Mouse (Mus musculus) urinary bladder, postnatal 10 days (tissue): Measurements from ENCODE around the gene Bri3bp.
"Not testable (repeated sequence)": the region's sequence is repeated elsewhere in the genome, so short reads cannot be mapped to it uniquely, and the experiment has no call there.

Source experiments
- DNase-seq: peaks from one replicate; pipeline ENCODE4 v3.0.0; 2022; ENCODE audit warnings: low spot score

The Bri3bp gene

DNA sequence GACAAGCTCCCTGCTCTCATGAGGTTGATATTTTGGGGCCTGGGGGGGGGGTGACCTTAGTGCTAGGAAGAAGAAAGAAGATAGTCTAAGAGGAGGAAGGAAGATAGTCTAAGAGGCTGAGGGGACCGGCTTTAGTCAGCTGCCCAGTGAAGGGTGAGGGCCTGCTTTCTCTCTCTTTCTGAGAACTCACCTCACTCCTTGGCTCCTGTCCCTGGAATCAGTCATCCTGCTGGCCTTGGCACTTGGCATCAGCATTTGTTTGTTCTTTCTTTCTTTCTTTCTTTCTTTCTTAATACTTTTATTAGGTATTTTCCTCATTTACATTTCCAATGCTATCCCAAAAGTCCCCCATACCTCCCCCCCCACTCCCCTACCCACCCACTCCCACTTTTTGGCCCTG lies 44.7 kb downstream of the Bri3bp start:
- no peak for DNase-seq

DNA sequence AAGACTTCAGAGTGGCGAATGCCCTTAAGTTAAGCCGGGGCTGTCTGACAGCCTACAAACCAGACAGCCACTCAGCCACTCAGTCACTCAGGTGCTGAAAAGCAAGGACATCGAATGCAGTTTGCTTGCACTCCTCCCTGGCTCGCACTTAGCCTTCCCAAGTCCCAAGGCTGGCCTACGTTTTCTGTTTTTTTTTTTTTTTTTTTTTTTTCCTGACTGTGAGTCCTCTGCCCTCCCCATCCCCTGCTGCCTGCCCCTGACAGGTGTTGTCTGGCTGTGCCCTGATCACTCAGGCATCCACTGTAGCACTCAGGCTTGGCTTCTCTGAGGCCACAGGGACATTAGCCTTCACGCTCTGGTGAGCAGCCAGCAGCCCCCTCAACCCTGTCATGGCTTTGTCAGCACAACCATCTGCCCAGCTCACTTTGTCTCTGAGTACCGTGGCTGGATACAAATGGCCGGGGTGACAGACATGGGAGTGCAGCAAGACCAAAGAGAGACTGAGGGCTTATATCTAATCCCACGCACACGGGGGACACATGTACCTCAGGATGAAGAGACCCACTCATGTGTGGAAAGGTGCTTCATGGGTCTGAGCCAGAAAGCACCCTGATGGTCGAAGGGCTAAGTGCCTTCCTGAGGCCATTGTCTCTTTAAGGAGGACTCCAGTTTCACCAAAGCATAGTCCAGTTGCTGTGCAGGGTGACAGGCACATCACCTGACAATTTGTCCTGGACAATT lies 46.2 kb downstream of the Bri3bp start:
- no peak for DNase-seq

DNA sequence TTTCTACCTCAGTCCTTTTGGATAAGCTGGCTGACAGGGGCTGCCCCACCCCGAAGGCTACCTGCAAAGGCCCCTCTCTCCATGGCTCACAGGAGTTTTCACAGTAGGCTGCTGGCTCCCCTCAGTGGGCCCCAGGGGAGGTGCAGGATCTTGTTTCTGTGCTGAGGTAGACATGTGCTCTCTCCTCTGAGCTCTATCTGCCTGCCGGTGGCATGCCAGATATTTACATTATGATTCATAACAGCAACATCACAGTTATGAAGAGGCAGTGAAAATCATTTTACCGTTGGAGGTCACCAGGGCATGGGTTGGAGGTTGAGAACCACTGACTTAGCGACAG lies 46.7 kb downstream of the Bri3bp start:
- no peak for DNase-seq

DNA sequence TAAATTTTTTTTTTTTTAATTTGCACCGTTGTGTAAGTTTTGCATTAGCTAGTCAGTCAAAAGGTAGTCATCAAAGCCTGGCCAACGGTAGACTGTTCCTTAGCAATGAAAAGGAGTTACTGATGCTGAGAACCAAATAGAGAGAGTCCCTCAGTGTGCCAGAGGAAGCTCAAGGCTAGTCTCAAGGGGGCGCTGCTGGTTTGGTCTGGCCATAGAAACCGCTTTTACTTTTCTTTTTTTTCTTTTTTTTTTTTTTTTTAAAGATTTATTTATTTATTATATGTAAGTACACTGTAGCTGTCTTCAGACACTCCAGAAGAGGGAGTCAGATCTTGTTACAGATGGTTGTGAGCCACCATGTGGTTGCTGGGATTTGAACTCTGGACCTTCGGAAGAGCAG lies 47.6 kb downstream of the Bri3bp start:
- not testable (repeated sequence) for DNase-seq

DNA sequence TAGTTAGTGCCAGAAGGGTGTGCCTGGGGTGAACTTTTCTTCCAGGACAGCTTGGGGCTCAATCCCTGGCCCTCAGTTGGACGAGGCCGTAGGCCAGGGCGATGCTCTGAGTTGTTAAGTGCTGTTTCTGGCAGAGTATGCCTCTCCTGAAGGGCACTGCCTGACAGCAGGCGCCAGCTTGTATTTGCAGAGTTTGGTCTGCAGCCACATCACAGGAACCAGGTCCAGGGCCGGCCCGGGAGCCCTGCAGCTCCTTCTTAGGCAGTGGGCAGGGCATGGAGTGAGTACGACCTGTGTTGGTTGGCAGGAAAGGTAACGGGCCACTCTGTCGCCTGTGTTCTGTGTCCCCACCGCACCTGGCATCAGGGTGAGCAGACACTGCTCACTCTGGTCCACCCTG lies 49.7 kb downstream of the Bri3bp start:
- DNase-seq = no peak

DNA sequence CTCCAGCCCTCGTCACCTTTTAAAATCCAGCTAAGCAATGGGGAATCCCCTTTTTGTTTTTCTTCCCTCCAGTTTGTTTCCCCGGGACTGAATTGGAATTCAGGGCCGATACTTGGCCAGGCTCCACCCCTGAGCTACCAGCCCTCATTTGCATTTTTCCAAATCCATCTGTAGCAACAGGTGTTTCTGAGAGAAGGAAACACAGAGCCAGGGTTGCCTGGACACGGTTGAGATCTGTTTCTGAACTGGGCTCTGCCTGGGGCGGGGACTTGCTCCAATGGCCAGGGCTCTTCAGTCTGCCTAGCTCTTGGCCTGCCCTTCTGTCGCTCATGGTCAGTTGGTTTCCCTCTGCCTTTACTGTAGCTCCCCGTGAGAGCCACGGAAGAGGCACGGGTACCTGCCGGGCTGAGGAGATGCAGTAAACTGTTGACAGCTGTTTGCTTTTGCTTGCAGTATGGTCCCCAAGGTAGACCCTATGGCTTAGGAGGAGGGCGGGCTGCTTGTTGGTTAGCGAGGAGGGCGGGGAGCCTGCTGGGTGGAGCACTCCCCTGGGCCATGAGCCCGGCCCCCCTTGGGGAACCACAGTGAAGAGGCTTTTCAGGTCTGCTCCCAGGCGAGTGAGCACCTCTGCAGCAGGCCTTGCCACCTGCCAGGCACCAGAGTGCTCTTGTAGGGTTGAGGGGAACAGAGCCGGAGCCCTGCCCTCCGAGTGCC lies 51.2 kb downstream of the Bri3bp start:
- no peak for DNase-seq

DNA sequence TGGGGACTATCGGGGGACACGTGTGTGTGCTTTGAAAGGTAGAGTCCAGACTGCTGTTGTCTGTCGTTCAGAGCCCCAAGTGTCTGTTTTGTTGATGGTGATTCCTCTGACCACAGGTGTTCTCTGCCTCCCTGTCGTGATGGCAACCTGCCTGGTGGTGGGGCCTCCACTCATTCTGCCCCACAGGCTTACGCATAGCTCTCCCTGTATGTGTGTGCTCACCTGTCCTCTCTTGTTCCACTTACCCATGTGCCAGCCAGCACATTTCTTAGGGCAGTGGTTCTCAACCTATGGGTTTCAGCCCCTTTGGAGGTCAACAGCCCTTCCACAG lies 51.7 kb downstream of the Bri3bp start:
- no peak for DNase-seq

DNA sequence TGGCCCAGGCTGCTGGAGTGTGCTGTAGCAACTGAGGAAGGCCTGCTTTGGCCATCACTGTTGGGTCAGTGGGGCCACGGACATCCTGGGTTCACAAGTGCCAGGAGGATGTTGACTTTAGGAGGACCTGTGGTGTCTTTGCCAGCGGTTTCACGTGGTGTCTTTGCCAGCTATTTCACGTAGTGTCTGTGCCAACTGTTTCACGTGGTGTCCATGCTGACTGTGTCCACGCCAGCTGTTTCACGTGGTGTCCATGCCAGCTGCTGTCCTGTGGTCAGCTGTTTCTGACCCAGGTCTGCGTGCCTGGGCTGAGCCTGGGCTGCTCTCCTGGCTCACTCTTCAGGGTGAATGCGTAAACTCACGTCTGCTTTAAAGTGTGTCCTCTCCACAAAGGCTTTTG lies 54.3 kb downstream of the Bri3bp start:
- no peak for DNase-seq

DNA sequence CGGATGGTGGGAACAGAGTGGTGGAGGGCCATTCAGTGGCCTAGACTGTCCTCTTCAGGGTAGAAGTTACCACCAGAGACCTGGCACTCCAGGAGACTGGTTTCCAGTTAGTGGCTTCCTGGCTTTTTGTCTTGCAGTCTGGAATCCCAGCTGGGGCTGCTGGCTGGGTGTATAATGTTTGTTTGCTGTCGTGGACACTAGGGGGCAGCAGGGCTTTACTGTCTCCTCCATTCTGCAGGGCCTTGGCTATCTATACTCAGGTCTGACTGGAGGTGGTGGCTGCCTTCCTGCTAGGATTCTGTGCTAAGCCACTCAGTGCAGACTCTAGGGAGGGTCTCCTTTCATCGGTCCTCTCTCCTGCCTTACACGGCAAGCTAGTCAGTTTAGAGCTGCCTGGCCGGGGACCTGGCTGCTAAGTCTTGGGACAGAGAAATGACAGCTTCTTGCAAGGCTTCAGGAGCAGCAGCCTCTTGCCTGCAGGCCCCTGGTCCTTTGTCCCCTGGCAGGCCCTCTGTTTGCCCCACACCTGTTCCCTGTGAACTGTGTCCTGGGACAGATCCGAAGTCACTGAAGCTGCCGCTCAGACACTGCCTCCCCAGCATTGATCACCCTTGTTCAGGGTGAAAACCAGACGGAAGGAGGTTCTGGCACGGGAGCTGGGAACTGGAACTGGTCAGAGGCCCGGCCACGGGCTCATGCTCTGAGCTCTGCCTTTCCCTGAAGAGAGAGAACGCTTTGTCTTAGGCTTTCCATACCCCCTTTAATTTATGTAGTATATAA lies 56.6 kb downstream of the Bri3bp start:
- no peak for DNase-seq

DNA sequence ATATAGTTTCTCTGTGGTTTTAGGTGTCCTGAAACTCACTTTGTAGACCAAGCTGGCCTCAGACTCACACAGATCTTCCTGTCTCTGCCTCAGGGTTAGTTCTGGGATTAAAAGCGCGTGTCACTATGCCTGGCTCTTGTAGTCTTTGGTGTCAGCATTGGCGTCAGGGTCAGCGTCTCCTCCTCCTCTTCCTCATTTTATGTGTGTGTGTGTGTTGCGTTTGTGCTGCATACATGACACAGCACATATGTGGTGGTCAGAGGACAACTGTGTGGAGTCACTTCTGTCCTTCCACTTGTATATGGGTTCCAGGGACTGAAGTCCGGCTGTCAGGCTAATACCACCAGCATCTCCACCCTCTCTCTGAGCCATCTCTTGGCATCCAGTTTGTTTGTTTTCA lies 60.1 kb downstream of the Bri3bp start:
- DNase-seq = no peak

DNA sequence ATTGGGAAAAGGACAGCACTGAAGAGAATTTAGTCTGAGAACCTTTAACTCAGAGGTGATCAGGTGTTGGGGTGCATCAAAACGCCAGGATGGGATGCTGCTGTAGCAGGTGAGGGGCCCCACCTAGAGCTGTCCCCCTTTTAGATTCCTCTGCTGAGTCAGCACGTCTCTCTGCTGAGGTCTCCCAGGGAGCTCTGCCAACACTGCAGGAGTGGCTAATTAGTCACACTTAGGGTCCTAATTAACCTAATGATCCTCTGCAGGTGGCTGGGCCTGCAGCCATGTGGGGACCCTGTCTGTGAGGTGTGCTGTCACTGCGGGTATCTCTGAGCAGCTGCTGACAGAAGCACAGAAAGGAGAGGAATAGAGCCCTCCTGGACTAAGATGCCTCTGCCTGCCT lies 60.8 kb downstream of the Bri3bp start:
- no peak for DNase-seq

DNA sequence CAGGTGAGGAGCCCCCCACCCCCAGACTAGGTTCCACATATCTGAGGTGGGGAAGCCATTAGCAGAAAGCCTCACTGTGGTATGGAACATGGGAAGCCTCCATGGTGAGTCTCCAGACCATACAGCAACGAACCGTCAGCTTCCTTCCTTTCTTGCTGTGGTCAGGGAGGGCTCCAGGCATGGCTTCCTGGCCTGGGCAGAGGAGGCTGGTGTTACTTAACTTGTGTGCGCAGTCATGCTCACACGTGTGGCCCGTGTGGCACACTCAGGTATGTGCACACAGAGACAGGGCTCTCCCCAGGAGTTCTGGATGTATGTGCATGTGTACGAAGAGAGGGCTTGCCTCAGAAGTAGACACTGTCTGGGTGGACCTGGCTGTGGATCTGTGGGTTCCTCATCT lies 62.3 kb downstream of the Bri3bp start:
- DNase-seq = no peak

DNA sequence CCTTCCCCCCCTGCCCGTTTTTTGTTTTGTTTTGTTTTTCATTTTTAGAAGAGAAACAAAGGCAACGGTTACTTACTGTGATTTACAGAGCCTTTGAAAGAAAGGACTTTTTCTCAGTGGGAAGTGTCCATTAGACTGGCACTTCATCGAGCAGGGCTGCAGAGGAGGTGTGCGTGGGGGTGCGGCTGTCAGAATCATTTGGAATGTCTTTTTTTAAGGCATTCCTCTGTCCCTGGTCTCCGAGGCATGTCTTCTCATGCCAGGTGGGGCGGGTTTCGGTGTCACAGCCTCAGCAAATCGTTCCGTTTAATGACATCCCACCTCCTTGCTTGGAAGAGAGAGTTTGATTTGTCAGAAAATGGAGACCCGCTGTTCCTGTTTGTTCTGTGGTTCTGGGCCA lies 63.3 kb downstream of the Bri3bp start:
- DNase-seq = no peak

DNA sequence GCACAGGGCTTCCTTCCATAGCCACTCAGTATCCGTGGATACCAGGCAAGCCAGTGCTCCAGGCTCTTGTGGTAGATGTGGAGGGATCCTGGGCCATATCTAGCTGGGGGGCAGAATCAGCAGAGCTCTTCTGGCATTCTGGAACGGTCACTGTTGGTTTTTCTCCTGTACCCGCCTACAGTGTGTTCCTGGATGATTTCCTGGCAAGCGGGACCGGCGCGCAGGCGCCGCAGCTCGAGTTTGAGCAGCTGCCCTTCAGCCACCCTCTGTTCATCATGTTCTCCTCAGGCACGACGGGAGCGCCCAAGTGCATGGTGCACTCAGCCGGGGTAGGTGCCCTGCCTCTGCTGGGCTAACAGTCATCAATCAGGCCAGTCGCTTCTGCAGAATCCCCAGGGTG lies 64.6 kb downstream of the Bri3bp start:
- DNase-seq = no peak

DNA sequence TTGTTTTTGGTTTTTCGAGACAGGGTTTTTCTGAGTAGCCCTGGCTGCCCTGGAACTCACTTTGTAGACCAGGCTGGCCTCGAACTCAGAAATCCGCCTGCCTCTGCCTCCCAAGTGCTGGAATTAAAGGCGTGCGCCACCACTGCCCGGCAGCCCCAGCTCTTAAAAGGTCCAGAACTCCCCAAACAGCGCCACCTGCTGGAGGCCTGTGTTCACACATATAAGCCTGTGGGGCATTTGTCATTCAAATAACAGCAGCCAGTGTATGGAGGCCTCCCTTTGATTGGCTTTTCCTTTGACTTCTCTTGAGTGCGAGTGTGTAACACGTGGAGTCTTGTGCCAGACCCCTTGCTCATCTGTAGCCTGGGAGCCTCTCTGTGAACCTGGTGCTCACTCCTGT lies 66.2 kb downstream of the Bri3bp start:
- no peak for DNase-seq

DNA sequence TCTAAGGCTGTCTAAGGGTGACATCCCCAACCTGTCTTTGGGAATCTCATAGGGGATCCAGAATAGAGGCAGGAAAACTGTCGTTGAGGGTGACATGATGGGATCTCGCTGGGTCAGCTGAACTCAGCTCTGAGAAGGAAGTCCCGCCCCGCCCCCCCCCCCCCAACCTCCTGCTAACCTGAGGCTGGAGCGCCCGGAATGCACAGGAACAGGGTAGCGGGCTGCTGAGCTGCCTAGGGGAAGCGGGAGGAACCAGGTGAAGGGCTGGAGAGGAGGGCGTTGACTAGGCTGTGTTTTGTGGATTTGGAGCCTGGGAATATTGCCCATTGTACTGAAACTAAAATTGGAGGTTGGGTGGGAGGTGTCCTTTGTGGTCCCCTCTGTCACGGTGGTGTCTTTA lies 66.6 kb downstream of the Bri3bp start:
- no peak for DNase-seq

DNA sequence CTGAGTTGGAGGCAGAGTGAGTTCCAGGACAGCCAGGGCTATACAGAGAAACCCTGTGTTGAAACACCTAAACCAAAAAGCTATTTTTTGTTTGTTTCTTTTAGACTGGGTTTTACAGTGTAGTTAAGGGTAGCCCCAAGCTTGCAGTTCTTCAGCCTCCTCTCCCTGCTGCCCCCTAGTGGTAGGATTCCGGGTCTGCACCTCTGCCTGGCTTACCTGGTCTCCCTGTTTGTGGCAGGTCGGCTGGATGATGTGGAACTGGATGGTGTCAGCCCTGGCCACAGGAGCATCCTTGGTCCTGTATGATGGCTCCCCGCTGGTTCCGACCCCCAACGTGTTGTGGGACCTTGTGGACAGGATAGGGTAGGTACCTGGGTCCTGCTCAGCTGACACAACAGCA lies 68.2 kb downstream of the Bri3bp start:
- no peak for DNase-seq
